Mouse (Mus musculus) kidney, postnatal 0 days (tissue): ENCODE results near the gene Igfals. TPM values are rescaled to one million over a fixed set of nuclear protein-coding genes. Genes with fewer than 3 reads are reported as not detected.
A peak's percentile ranks its signal among the peaks of the same experiment; 100 is the strongest.

Source experiments
- ATAC-seq: fragments of 200-750 bp; cut with Nextera tagmentation; replicated peaks from 2 replicates; pipeline ENCODE4 v1.8.0; 2017; ENCODE audit warnings: low read depth, moderate number of reproducible peaks, moderate TSS enrichment, moderate library complexity; ENCODE audit not compliant: low FRiP score
- DNase-seq: peaks from one replicate; pipeline ENCODE4 v3.0.0-alpha.2; 2016; ENCODE audit warnings: low spot score
- H3K27ac ChIP-seq: fragments of 300-500 bp; sonication (generic); 2 replicates; pipeline ENCODE4 v1.5.1; 2014; ENCODE audit warnings: mild to moderate bottlenecking
- H3K27me3 ChIP-seq: fragments of 300-500 bp; sonication (generic); 2 replicates; pipeline ENCODE4 v1.6.1; 2014; ENCODE audit warnings: low read length, mixed read lengths; ENCODE audit not compliant: insufficient read depth
- H3K36me3 ChIP-seq: fragments of 300-500 bp; sonication (generic); 2 replicates; pipeline ENCODE4 v1.6.1; 2014; ENCODE audit warnings: low read length, mixed read lengths; ENCODE audit not compliant: insufficient read depth
- H3K4me1 ChIP-seq: fragments of 300-500 bp; sonication (generic); replicated peaks from 2 replicates; pipeline ENCODE4 v1.6.1; 2014; ENCODE audit warnings: antibody characterized with exemption, low read length, mixed read lengths; ENCODE audit not compliant: insufficient read depth
- H3K4me2 ChIP-seq: fragments of 300-500 bp; sonication (generic); 2 replicates; pipeline ENCODE4 v1.6.1; 2014; ENCODE audit warnings: mild to moderate bottlenecking, low read length, moderate library complexity, mixed read lengths
- H3K4me3 ChIP-seq: fragments of 300-500 bp; sonication (generic); replicated peaks from 2 replicates; pipeline ENCODE4 v1.5.1; 2014; ENCODE audit warnings: low read depth, low read length
- H3K9ac ChIP-seq: fragments of 300-500 bp; sonication (generic); 2 replicates; pipeline ENCODE4 v1.6.1; 2014; ENCODE audit warnings: low read depth, low read length
- H3K9me3 ChIP-seq: fragments of 300-500 bp; sonication (generic); replicated peaks from 2 replicates; pipeline ENCODE4 v1.6.1; 2016; ENCODE audit warnings: low read length, inconsistent platforms, mixed read lengths
- CTCF ChIP-seq: IDR thresholded peaks from 2 replicates; pipeline ENCODE4 v1.5.1; 2016; ENCODE audit warnings: antibody characterized with exemption, low read depth, mild to moderate bottlenecking, moderate library complexity
- WGBS: fragments of 180-500 bp; shearing (Covaris S2); extraction: QIAGEN DNeasy Blood & Tissue Kit; methylation state at CpG from one replicate; pipeline ENCODE4 v1.1.7; 2014; 5-methylcytosine and 5-hydroxymethylcytosine counted together
- polyA plus RNA-seq: library from polyadenylated mRNA; unstranded; fragments of >200 nt; fragmentation: Nextera tagmentation; extraction: Ambion mirVana; gene quantifications from 2 replicates; pipeline ENCODE4 v1.2.1, GENCODE M21; 2015

Igfals gene
- polyA plus RNA-seq, 1 experiment from 2014 or later: 8.2 TPM

GRCm38 (mm10) chr17:24877336-24878116, 11.7 kb downstream of the Igfals start:
- DNase-seq: no peak
- WGBS: 46% methylated on average over 10 of the region's 10 CpGs
- peak overlapping the region; percentile 38 for H3K27ac ChIP-seq
- no peak overlapping the region for H3K4me3 ChIP-seq
- peaks cover 4% of the 10 kb centered on the region; the same call in 1 of the 2 replicates for H3K36me3 ChIP-seq
- ATAC-seq: peak; percentile 52
- 0 out of 2 replicates have a peak, but pooled peaks cover 4% of the 10 kb centered on the region for H3K4me1 ChIP-seq
- H3K27me3 ChIP-seq: no peaks in the 10 kb centered on the region
- H3K4me2 ChIP-seq: no peak overlapping the region
- H3K9ac ChIP-seq: peak overlapping the region; percentile 24; the same call in 1 of the 2 replicates
- TF ChIP-seq CTCF: no peak
- H3K9me3 ChIP-seq: no peaks in the 10 kb centered on the region

- peak overlapping the region; percentile 24; the same call in 1 of the 2 replicates for H3K9ac ChIP-seq
- DNase-seq: no peak
- 0 out of 2 replicates have a peak, but pooled peaks cover 4% of the 10 kb centered on the region for H3K4me1 ChIP-seq
- no peak for TF ChIP-seq CTCF
- peak overlapping the region; percentile 38; the same call in 1 of the 2 replicates for H3K27ac ChIP-seq
- no peaks in the 10 kb centered on the region for H3K9me3 ChIP-seq
- H3K4me2 ChIP-seq: no peak overlapping the region
- no peak overlapping the region for H3K4me3 ChIP-seq
- 24% methylated on average over 5 of the region's 5 CpGs for WGBS
- H3K36me3 ChIP-seq: peaks cover 5% of the 10 kb centered on the region; the same call in 1 of the 2 replicates
- ATAC-seq: peak; percentile 36
- H3K27me3 ChIP-seq: no peaks in the 10 kb centered on the region
Measured at GRCm38 (mm10) chr17:24878117-24878397, 12.3 kb downstream of the Igfals start.

- no peak for TF ChIP-seq CTCF
- Histone ChIP-seq H3K4me3 (no peak overlapping the region), H3K4me2 (no peak overlapping the region), H3K9ac (peak overlapping the region; percentile 24; the same call in 1 of the 2 replicates), H3K36me3 (peaks cover 5% of the 10 kb centered on the region; the same call in 1 of the 2 replicates), H3K4me1 (0 out of 2 replicates have a peak, but pooled peaks cover 4% of the 10 kb centered on the region), H3K9me3 (no peaks in the 10 kb centered on the region), H3K27ac (peak overlapping the region; percentile 38; the same call in 1 of the 2 replicates), H3K27me3 (no peaks in the 10 kb centered on the region)
- whole genome bisulfite sequencing: 64% methylated on average over 8 of the region's 8 CpGs
- ATAC-seq (no peak), DNase-seq (no peak)
Measured at GRCm38 (mm10) chr17:24878531-24878930, 12.7 kb downstream of the Igfals start.

- Histone ChIP-seq H3K4me2 (no peak overlapping the region), H3K4me3 (no peak overlapping the region), H3K9ac (no peak overlapping the region), H3K36me3 (peaks cover 9% of the 10 kb centered on the region; the same call in 1 of the 2 replicates), H3K27me3 (no peaks in the 10 kb centered on the region), H3K4me1 (peaks cover 4% of the 10 kb centered on the region; the same call in 1 of the 2 replicates), H3K27ac (no peak overlapping the region), H3K9me3 (no peaks in the 10 kb centered on the region)
- 41% methylated on average over 7 of the region's 7 CpGs for WGBS
- ATAC-seq: 0 out of 2 replicates have a peak, but pooled peaks have one; percentile 2
- peak; percentile 65 for DNase-seq
- TF ChIP-seq CTCF: peak; percentile 73
Measured at GRCm38 (mm10) chr17:24881738-24882440, 16.1 kb downstream of the Igfals start.

GRCm38 (mm10) chr17:24884391-24884790, 18.6 kb downstream of the Igfals start:
- Histone ChIP-seq H3K4me2 (no peak overlapping the region), H3K36me3 (peaks cover 9% of the 10 kb centered on the region; the same call in 1 of the 2 replicates), H3K4me1 (peaks cover 9% of the 10 kb centered on the region), H3K4me3 (no peak overlapping the region), H3K9me3 (no peaks in the 10 kb centered on the region), H3K9ac (no peak overlapping the region), H3K27me3 (no peaks in the 10 kb centered on the region), H3K27ac (no peak overlapping the region)
- ATAC-seq (no peak), DNase-seq (no peak)
- WGBS: 83% methylated on average over 6 of the region's 6 CpGs
- no peak for TF ChIP-seq CTCF
